In genomic region chr5:5092736-5093135, GRCm38 (mm10) we compare ENCODE assay signal across 18 mouse cellular contexts.
DNase-seq lines count a peak whose midpoint lies in the region; ATAC-seq lines count a peak whose summit lies in the region.
"Had no signal": no experiment of that assay in that cellular context is flagged by ENCODE, and none has a peak within 500 bp of the region (broad histone marks: within the 10 kb centered on the region; RNA-seq: fewer than 3 reads in every experiment).

No protein-coding gene starts in this region.

- no peak overlapping the region for H3K9ac ChIP-seq in forebrain, embryonic 12.5 days
- H3K9ac ChIP-seq in forebrain, embryonic 11.5 days (ENCODE audit: low read length), result no peak overlapping the region
- H3K9ac ChIP-seq in forebrain, embryonic 14.5 days (ENCODE audit: low read length), result no peak overlapping the region
- H3K9ac ChIP-seq: heart, embryonic 15.5 days; liver, embryonic 15.5 days had no signal

- peak; percentile 81; the same call in 1 of the 2 replicates for ATAC-seq in forebrain, embryonic 12.5 days (ENCODE audit: low FRiP score)
- no peak for ATAC-seq in forebrain, embryonic 11.5 days (replicated peaks; ENCODE audit: low FRiP score)
- peak; percentile 87 for ATAC-seq in forebrain, embryonic 14.5 days

- no peak for DNase-seq in forebrain, embryonic 11.5 days (ENCODE audit: low spot score)
- DNase-seq in left cerebral cortex, adult 18-20 months (ENCODE audit: low spot score in 2 of 2), result peak; percentile 25 to 43
- DNase-seq in left cerebral cortex, postnatal 10 days (ENCODE audit: extremely low spot score in 1 of 2, low spot score in 2 of 2), result no peak
- DNase-seq in forebrain, embryonic 14.5 days (ENCODE audit: low spot score), result peak; percentile 73
- peak; percentile 30 to 37 for DNase-seq in left cerebral cortex, adult 9 months (ENCODE audit: low spot score in 2 of 2)
- no peak for DNase-seq in adrenal gland, postnatal 14 days
- no peak for DNase-seq in urinary bladder, postnatal 10 days (ENCODE audit: low spot score)
- DNase-seq: adrenal gland, postnatal 10 days; B cell, adult 2 months; gastrocnemius, postnatal 36 days; kidney, postnatal 10 days; lung, postnatal 36 days; midbrain, embryonic 14.5 days; spleen, adult 18-20 months; thymus, adult 18-20 months had no signal

- no peaks in the 10 kb centered on the region for H3K36me3 ChIP-seq in forebrain, embryonic 12.5 days (replicated peaks)
- H3K36me3 ChIP-seq in forebrain, embryonic 11.5 days (ENCODE audit: control insufficient read depth, insufficient read depth, low read length), result no peaks in the 10 kb centered on the region
- no peaks in the 10 kb centered on the region for H3K36me3 ChIP-seq in forebrain, embryonic 14.5 days (ENCODE audit: control insufficient read depth, insufficient read depth, low read length)
- H3K36me3 ChIP-seq: heart, embryonic 15.5 days; liver, embryonic 15.5 days had no signal

- H3K27ac ChIP-seq in forebrain, embryonic 12.5 days, result no peak overlapping the region
- no peak overlapping the region for H3K27ac ChIP-seq in forebrain, embryonic 11.5 days (ENCODE audit: low read depth, low read length)
- H3K27ac ChIP-seq in forebrain, embryonic 14.5 days (ENCODE audit: low read depth, low read length), result 0 out of 2 replicates have a peak overlapping the region, but pooled peaks have one; percentile 6
- H3K27ac ChIP-seq: heart, embryonic 15.5 days; liver, embryonic 15.5 days had no signal

- H3K4me3 ChIP-seq in forebrain, embryonic 12.5 days (replicated peaks), result no peak overlapping the region
- H3K4me3 ChIP-seq in forebrain, embryonic 11.5 days (ENCODE audit: low read depth, low read length), result no peak overlapping the region
- H3K4me3 ChIP-seq in forebrain, embryonic 14.5 days (ENCODE audit: low read depth, low read length), result no peak overlapping the region
- H3K4me3 ChIP-seq: heart, embryonic 15.5 days; liver, embryonic 15.5 days had no signal

- H3K4me2 ChIP-seq in forebrain, embryonic 12.5 days, result no peak overlapping the region
- no peak overlapping the region for H3K4me2 ChIP-seq in forebrain, embryonic 11.5 days (ENCODE audit: low read depth, low read length, severe bottlenecking)
- no peak overlapping the region for H3K4me2 ChIP-seq in forebrain, embryonic 14.5 days (ENCODE audit: low read length)
- H3K4me2 ChIP-seq: heart, embryonic 15.5 days; liver, embryonic 15.5 days had no signal

- no peaks in the 10 kb centered on the region for H3K9me3 ChIP-seq in forebrain, embryonic 12.5 days
- no peaks in the 10 kb centered on the region for H3K9me3 ChIP-seq in forebrain, embryonic 11.5 days (ENCODE audit: control insufficient read depth, low read length)
- H3K9me3 ChIP-seq in forebrain, embryonic 14.5 days (replicated peaks; ENCODE audit: control insufficient read depth, low read length), result no peaks in the 10 kb centered on the region
- H3K9me3 ChIP-seq: heart, embryonic 15.5 days; liver, embryonic 15.5 days had no signal

- H3K27me3 ChIP-seq in forebrain, embryonic 12.5 days, result no peaks in the 10 kb centered on the region
- no peaks in the 10 kb centered on the region for H3K27me3 ChIP-seq in forebrain, embryonic 11.5 days (ENCODE audit: control insufficient read depth, insufficient read depth, low read length)
- H3K27me3 ChIP-seq in forebrain, embryonic 14.5 days (replicated peaks; ENCODE audit: control insufficient read depth, insufficient read depth, low read length), result no peaks in the 10 kb centered on the region
- H3K27me3 ChIP-seq: heart, embryonic 15.5 days; liver, embryonic 15.5 days had no signal

- intact Hi-C loops in left cerebral cortex, postnatal 10 days (cut with DNase I), result no loop called here

- WGBS in forebrain, embryonic 12.5 days, result 71% methylated on average over 7 of the region's 7 CpGs
- WGBS in forebrain, embryonic 11.5 days, result 77% methylated on average over 7 of the region's 7 CpGs
- WGBS in forebrain, embryonic 14.5 days, result 45% methylated on average over 7 of the region's 7 CpGs

- H3K4me1 ChIP-seq in forebrain, embryonic 12.5 days, result no peaks in the 10 kb centered on the region; the same call in 1 of the 2 replicates
- H3K4me1 ChIP-seq in forebrain, embryonic 11.5 days (replicated peaks; ENCODE audit: control insufficient read depth, insufficient read depth, low read length), result no peaks in the 10 kb centered on the region
- H3K4me1 ChIP-seq in forebrain, embryonic 14.5 days (ENCODE audit: control insufficient read depth, insufficient read depth, low read length), result 0 out of 2 replicates have a peak, but pooled peaks cover 3% of the 10 kb centered on the region
- H3K4me1 ChIP-seq: heart, embryonic 15.5 days; liver, embryonic 15.5 days had no signal

Comparison
In these comparisons a context has a peak if more than half of its experiments do, and no peak if none do; other contexts are left out.
1. DNase-seq: peak in left cerebral cortex, adult 18-20 months (2 of 2), forebrain, embryonic 14.5 days (single experiment) and left cerebral cortex, adult 9 months (2 of 2); none in forebrain, embryonic 11.5 days (single experiment), left cerebral cortex, postnatal 10 days (0 of 2), adrenal gland, postnatal 14 days (single experiment) and urinary bladder, postnatal 10 days (single experiment).